Mouse (Mus musculus) left cerebral cortex, adult 18-20 months (tissue): Measurements from ENCODE around the gene Atp8a2. TPM values are rescaled to one million over a fixed set of nuclear protein-coding genes. Genes with fewer than 3 reads are reported as not detected.
A peak's percentile ranks its signal among the peaks of the same experiment; 100 is the strongest.
"Not testable (repeated sequence)": the region's sequence is repeated elsewhere in the genome, so short reads cannot be mapped to it uniquely, and the experiment has no call there.

Experiments used
- DNase-seq, 2 experiments: peaks; one replicate each; pipeline ENCODE4 v3.0.0; 2021 to 2022; ENCODE audit warnings: low spot score in 2 of 2, mixed read lengths in 1 of 2
- total RNA-seq, 2 experiments: library from RNA; stranded (reverse); gene quantifications; 2 replicates each; pipeline ENCODE4 v1.2.3; 2021

Gene Atp8a2
- total RNA-seq, 2 experiments from 2014 or later = 63.7 to 65.5 TPM

- DNase-seq = no peak
Measured at GRCm38 (mm10) chr14:59721356-59721755, 475.6 kb downstream of the Atp8a2 start.

- DNase-seq = peak; percentile 21 to 26
Measured at GRCm38 (mm10) chr14:59720386-59720785, 476.6 kb downstream of the Atp8a2 start.

DNA sequence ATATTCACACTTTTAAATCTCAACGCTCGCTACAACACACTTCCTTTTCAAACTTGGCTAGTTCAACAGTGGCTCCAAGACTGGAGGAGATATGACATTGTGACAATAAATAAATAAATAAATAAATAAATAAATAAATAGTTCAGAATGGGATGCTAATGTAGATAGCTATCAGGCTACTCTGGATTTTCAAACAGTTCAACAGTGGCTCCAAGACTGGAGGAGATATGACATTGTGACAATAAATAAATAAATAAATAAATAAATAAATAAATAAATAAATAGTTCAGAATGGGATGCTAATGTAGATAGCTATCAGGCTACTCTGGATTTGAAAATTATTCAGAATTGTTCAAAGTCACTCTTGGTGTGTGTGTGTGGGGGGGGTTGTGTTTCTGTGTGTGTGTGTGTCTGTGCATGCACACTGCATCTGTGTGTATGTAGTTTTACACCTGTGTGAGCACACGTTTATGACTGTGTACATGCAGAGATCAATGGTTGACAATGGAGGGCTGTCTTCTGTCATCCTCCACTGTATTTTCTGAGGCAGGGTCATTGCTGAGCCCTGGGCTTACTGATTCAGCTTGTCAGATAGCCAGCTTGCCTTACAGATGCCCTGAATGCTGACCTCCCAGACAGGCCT is 480.4 kb downstream of the Atp8a2 start:
- DNase-seq = not testable (repeated sequence)

GRCm38 (mm10) chr14:59715695-59716442 is 481.1 kb downstream of the Atp8a2 start:
- peak; percentile 11 to 33 for DNase-seq

- no peak for DNase-seq
Measured at GRCm38 (mm10) chr14:59709505-59710335, 487.3 kb downstream of the Atp8a2 start.

- no peak for DNase-seq
Measured at GRCm38 (mm10) chr14:59708009-59708408, 489.0 kb downstream of the Atp8a2 start.

GRCm38 (mm10) chr14:59705326-59706058 is 491.5 kb downstream of the Atp8a2 start:
- DNase-seq = no peak

DNA sequence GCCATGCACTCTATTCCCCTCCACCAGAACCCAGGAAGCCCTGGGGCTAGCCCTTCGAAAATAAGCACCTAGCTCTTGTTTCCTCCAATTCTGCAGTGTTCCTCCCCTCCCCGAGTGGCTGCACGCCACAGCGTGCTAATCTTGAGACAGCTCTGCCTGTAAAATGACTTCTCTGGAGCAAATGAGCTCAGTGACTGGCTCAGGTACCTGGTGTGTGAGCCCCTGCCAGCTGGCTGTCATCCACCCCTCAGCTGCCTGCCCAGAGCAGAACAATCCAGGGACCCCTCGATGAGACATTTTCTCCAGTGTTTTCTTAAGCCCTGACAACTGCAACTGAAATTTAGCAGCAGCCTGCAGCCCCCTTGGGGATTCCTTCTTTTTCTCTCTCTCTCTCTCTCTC is 495.5 kb downstream of the Atp8a2 start:
- DNase-seq = no peak

GRCm38 (mm10) chr14:59695160-59695559 is 501.8 kb downstream of the Atp8a2 start:
- DNase-seq = no peak

- DNase-seq = no peak
Measured at GRCm38 (mm10) chr14:59692164-59692563, 504.8 kb downstream of the Atp8a2 start.

DNA sequence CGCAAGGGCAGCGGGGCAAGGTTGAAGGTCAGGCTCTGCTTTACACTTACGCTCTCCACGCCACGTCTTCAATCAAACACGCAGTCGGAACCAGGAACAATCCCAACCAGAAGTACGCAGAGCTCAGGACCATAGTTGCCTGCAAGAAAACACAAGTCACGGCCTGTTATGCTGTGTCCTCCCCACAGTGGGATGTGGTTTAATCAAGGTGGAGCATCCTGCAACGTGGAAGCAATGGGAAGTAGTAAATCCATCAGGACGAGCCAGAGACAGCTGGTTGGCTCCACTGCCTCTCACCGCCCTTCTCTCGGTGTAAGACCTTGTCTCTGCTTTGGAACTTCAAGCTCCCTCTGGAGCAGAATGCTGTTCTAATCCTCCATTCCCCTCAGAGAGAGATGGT is 505.6 kb downstream of the Atp8a2 start:
- no peak for DNase-seq

DNA sequence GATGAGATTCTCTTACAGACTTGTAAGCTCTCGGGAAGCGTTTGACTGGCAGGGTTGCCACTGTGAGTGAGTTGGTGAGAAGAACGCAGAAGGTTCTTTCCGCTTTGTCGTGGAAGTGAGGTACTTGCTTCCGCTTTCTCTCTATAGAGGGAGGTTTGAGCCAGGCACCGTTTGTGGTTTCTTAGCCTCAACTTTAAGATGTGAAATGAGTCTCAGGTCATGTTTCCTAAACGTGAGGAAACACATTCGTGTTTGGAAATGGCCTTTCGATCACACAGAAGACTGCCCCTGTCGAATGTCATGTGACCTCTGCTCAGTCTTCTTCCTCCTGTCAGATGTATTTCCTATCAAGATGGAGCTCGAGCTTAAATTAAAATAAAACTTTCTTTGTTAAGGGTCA is 506.0 kb downstream of the Atp8a2 start:
- DNase-seq = no peak

GRCm38 (mm10) chr14:59689596-59689995 is 507.4 kb downstream of the Atp8a2 start:
- no peak for DNase-seq

GRCm38 (mm10) chr14:59686229-59686628 is 510.8 kb downstream of the Atp8a2 start:
- no peak for DNase-seq

GRCm38 (mm10) chr14:59685343-59685742 is 511.6 kb downstream of the Atp8a2 start:
- DNase-seq = no peak

DNA sequence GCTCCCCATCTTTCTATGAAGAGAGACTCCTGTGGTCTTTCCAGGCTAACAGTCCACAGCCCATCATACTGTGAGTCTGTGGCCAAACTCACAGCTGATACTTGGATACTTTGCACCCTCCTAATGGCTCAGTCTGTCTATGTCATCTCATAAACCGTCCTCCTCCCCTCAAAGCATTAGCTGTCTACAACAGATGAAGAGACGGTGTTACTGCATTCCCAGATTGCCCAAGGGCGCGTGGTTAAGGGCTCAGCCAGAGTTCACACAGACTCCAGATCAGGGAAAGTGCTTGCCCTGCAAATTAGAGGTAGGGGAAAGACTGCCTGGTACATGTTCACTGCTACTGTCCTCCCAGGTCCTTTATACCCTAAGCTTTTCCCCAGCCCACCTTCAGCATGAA is 515.1 kb downstream of the Atp8a2 start:
- DNase-seq = no peak

- DNase-seq = no peak
Measured at GRCm38 (mm10) chr14:59677598-59678003, 519.4 kb downstream of the Atp8a2 start.

DNA sequence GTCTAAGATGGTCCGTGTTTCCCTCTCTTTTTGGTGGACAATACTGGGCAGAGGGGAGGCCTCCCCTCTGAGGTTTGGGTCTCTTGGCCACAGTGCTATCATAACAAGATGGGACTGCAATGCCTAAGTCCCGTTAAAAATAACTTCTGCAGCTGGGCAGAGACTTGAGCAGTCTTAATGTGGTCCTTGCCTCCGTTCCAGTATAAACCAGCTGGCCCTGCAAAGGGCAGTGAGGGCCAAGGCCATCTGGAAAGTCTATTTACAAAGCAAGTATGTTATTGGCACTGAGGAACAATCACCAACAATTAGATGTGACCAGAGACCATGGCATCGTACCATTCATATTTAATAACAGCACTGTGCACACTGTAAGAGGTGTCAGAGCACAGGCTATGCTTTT is 521.6 kb downstream of the Atp8a2 start:
- DNase-seq = no peak

DNA sequence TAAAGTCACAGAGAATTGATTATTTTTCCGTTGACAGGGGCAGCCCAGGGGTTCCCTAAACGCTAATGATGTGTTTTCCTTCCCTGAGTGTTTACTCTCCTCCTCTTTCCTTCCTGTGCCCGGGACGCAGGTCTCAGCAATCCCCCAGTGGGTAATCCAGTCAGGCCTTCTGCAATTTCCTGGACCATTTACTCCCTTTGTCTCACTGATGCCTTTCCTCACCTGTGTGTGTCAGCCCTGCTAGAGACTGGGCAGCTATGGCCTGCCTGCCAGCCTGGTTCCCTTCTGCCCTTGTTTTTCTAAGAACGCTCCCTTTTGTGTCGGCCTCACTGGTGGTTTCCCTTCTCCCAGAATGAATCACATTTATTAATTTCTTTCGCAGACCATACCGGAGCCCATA is 522.4 kb downstream of the Atp8a2 start:
- DNase-seq = no peak

- no peak for DNase-seq
Measured at GRCm38 (mm10) chr14:59672893-59673515, 524.0 kb downstream of the Atp8a2 start.

GRCm38 (mm10) chr14:59657098-59657497 is 539.9 kb downstream of the Atp8a2 start:
- no peak for DNase-seq
